Mouse (Mus musculus): ENCODE data around the gene N4bp3. TPM values are rescaled to one million over a fixed set of nuclear protein-coding genes. Genes with fewer than 3 reads are reported as not detected.
"Not testable (repeated sequence)": the region's sequence is repeated elsewhere in the genome, so short reads cannot be mapped to it uniquely, and the experiment has no call there.

Gene N4bp3
- total RNA-seq, 2 experiments from 2014 or later = 7.8 to 7.9 TPM

DNA sequence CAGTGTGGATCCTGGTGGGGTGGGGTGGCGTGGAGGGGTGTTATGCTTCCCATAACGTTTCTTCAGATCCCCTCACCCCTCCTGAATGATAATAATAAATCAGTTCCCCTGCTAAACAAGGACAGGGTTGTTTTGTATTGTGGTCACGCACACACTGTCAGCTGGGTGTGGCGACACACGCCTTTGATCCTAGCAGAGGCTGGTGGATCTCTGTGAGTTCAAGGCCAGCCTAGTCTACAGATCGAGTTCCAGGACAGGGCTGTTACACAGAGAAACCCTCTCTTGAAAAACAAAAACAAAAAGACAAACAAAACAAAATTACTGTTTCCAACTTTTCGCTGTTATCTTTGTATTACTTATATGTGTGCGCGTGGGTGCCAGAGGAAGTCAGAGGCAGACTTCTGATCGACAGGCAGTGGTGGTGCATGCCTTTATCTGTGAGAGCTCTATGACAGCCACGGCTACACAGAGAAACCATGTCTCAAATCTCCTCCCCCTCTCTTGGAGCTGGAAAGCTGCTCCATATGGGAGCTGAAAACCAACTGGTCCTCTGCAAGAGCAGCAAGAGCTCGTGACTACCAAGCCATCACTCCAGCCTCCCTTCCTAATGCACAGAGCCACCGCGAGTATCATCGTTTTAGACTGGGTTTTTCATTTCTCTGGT lies 20.9 kb downstream of the N4bp3 start:
- no peak for DNase-seq

DNA sequence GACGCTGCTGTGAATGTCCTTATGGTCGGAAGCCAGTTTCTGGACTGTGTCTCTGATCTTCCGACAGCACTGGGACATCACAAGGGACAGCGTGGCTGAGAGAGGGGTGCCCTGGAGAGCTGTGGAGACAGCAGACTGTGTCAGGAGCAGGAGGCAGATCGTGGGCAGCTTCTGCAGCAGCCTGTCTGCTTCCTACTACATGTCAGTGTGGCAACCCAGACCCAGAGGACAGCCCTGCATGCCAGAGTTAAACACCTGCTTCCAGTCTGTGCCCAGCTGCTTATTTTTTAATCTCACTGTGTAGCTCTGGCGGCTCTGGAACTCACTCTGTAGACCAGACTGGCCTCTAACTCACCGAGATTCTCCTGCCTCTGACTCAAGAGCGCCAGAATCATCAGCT lies 22.7 kb downstream of the N4bp3 start:
- DNase-seq = no peak

GRCm38 (mm10) chr11:51627425-51627824 lies 23.2 kb downstream of the N4bp3 start:
- no peak for DNase-seq

- no peak for DNase-seq
Measured at GRCm38 (mm10) chr11:51625187-51625820, 25.3 kb downstream of the N4bp3 start.

DNA sequence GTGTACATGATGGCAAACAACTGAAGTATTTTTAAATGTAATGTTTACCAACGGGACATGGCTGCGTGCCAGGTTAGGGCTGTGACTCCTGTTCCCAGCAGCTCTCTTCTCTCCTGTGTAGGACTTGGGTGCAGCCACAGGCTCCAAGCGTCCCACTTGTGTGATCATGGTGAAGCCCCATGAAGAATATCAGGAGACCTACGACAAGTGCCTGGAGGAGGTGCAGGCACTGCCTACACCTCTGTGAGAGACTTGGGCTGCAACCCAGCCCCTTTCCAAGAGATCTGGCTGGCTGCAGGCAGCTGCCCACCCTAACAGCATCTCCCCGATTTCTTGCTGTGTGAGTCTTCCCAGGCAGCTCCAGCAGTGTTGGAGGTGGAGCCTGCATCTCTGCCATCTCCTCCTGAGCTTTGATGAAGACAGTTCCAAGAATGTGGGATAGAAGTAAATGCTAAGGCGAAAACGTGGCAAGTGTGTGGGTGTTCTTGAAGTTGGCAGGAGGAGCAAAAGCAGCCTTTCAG lies 27.6 kb downstream of the N4bp3 start:
- no peak for DNase-seq

- DNase-seq = no peak
Measured at GRCm38 (mm10) chr11:51621776-51622175, 28.9 kb downstream of the N4bp3 start.

DNA sequence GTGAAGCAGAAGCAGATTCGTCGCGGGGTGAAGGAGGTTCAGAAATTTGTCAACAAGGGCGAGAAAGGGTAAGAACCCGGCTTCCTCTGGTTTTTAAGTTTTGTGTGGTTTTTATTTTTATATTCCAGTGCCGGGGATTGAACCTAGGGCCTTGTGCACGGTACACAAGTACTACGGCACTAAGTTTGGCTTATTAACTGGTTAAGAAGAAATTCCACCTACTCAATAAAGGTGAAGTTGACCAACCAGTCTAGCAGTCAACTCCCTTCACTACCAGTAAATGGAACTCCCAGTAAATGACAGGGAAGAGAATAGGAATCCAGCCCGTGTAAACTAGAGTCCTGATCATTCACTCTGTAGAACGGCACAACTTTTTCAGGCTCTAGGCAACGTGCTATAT lies 30.6 kb downstream of the N4bp3 start:
- no peak for DNase-seq

DNA sequence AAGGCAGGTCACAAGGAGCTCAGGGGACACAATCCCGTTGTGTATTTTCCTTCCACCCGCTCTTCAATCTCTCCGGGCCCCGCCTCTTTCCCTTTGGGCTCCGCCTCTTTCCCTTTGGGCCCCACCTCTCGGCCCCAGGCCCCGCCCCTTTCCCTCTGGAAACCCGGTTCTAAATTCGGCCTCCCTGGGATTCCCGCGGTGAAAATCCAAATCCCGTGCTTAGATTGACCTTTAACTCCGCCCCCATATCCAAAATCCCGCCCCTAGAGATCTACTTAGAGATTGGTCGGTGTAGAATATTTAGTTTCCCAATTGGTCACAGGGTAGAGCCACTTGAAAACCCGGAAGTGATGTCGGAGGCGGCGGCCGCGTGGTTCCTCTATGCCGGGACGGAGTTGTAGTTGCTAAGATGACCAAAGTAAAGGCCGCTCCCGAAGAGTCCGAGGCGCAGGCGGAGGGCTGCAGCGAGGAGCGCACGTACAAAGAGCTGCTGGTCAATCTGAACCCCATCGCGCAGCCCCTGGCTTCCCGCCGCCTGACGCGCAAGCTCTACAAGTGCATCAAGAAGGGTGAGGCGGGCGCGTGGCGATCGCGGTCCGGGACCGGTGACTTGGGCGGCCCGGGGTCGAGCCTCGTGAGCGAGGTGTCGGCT lies 31.1 kb downstream of the N4bp3 start, which contains the start of gene Nhp2:
Gene Nhp2, plus strand, starts transcription at position 327 of the 652 bp plus-strand sequence.
- peak; percentile 94 to 97 for DNase-seq

- DNase-seq = no peak
Measured at GRCm38 (mm10) chr11:51618894-51619408, 31.7 kb downstream of the N4bp3 start.

GRCm38 (mm10) chr11:51617693-51618092 lies 32.9 kb downstream of the N4bp3 start:
- peak; percentile 73 to 75 for DNase-seq

DNA sequence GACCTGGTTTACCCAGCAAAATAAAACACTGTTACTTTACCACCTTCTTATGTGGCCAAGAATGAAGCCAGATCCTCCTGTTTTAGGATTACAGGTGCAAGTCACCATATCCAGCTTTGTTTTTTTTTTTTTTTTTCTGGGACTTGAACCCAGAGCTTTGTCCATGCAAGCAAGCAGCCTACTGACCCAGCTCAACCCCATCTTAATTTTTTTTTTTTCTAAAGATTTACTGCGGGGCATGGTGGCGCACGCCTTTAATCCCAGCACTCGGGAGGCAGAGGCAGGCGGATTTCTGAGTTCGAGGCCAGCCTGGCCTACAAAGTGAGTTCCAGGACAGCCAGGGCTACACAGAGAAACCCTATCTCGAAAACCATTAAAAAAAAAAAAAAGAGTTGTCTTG lies 34.5 kb downstream of the N4bp3 start:
- not testable (repeated sequence) for DNase-seq

- DNase-seq = peak; percentile 89 to 91
Measured at GRCm38 (mm10) chr11:51615601-51616000, 35.0 kb downstream of the N4bp3 start.

DNA sequence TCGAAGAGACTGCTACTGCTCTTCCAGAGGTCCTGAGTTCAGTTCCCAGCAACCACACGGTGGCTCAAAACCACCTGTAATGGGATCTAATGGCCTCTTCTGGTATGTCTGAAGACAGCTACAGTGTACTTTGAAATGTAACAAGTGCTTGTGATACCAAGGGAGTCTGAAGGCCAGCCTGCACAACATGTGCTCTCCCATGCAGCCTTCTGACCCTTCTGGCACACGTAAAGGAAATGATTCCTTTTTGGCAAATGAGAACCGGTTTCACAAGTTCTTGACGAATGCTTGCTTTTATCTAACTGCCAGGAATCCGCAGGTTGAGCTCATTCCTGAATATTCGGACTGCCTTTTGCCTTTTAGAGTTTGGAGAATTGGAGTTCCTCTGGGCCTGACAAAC lies 35.5 kb downstream of the N4bp3 start:
- DNase-seq = peak in 1 of 2 experiments; percentile 35

DNA sequence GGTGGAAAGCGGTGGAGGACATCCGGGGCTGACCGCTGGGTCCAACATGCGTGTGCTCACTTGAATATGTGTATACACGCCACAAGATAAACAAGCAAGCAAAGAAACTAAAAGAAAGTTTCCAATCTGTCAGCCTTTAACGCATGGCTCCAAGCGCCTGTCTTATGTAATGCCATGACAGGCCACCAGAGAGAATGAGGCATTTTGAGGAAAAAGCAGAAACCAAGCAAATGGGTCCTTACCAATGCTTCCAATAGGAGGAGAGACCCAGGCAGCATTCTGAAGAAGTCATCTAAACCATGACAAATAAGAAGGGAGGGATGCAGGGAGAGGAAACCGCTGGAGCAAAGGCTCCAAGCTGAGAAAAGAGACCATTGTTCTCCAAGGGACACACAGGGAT lies 36.4 kb downstream of the N4bp3 start:
- no peak for DNase-seq

- DNase-seq = not testable (repeated sequence)
Measured at GRCm38 (mm10) chr11:51609940-51610339, 40.7 kb downstream of the N4bp3 start.

DNA sequence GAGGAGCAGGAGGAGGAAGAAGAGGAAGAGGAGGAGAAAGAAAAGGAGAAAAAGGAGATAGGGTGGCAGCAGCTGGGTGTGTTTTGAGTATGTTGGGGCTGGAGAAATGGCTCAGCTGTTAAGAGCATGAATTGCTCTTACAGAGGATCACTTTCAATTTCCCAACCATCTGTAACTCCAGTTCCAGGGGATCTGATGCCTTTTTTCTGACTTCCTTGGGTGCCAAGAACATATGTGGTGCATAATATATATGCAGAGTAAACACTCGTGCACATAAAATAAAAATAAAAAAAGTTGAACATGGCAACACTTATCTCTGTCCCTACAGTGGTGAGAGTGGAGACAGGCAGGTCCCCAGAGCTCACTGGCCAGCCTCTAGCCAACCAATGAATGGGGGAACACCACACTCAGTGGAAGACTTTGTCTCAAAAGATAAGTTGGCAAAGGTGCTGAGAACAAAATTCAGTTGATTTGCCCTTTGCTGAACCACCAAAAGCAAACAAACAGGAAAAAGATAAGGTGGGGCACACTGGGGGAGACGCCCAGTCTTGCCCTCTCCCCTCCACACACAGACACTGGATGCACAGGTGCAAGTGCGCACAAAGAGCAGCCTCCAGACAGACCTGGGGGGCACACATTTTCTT lies 41.3 kb downstream of the N4bp3 start:
- no peak for DNase-seq

DNA sequence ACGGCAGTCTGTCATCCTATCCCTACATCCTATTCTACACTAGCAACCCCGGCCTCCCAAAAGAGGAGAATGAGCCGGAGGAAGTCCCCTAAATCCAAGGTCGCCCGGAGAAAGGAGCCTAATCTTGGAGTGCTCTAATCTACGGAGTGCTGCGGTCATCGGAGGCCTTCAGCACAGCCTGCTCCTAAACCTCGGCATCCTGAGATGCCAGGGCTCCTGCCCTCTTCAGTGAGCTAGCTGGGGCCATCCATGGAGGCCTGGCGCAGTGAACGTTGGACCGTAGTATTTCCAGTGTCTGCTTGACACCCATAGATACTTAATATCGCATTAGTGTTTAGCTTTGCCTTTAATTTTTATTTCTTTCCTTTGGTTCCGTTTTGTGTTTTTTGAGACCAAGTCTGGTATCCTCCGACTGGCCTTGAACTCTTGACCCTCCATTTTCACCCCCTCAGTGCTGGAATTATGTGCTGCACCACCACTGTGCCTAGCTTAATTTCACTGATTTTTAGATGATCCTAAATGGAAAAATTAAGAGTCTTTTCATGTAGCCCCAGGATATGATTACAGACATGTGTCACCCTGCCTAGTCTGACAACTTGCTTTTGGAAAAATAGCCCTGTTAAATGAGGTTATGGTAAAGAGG lies 43.4 kb downstream of the N4bp3 start:
- DNase-seq = no peak

- DNase-seq = peak; percentile 96 to 97
Measured at GRCm38 (mm10) chr11:51606447-51607095, 44.1 kb downstream of the N4bp3 start, which contains the start of gene Hnrnpab. Gene Hnrnpab (minus strand): TSS chr11:51606847.

GRCm38 (mm10) chr11:51605602-51606446 lies 44.8 kb downstream of the N4bp3 start:
- peak; percentile 95 to 97 for DNase-seq

DNA sequence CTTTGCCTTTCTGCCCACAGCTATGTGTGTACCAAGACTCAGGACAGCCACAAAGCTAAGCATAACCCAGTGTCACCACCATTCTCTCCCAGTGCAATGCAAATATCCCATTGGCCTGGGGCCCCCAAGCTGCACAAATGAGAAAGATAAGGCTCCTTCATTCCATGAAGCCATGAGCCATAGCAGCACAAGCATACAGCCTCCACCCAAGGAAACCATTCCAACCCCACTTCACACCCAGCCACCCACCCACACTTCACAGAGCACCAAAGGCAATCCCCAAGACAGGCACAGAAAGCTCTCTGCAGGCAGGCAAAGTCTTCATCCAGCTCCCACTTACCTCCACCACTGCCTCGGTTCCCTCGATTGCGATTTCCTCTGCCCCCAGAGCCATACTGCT lies 48.4 kb downstream of the N4bp3 start:
- DNase-seq = no peak

Measured in adrenal gland, postnatal 36 days (tissue).